In genomic region chrY:1245426-1245863, GRCm38 (mm10) we compare ENCODE assay signal across 8 mouse cellular contexts. TPM values are rescaled to one million over a fixed set of nuclear protein-coding genes. Genes with fewer than 3 reads are reported as not detected.
DNase-seq lines count a peak whose midpoint lies in the region; ATAC-seq and TF ChIP-seq lines count a peak whose summit lies in the region.

Gene Uty, minus strand, starts transcription at chrY:1245759.

- H3K27me3 ChIP-seq in lung, embryonic 14.5 days (ENCODE audit: insufficient read depth, low read length): no peaks in the 10 kb centered on the region
- no peaks in the 10 kb centered on the region for H3K27me3 ChIP-seq in forebrain, embryonic 16.5 days (replicated peaks; ENCODE audit: control insufficient read depth, insufficient read depth, low read length)
- H3K27me3 ChIP-seq in liver, embryonic 12.5 days (replicated peaks): no peaks in the 10 kb centered on the region
- H3K27me3 ChIP-seq in thymus, adult 2 months (ENCODE audit: control insufficient read depth, insufficient read depth, low read length): no peaks in the 10 kb centered on the region

- ATAC-seq in lung, embryonic 14.5 days (ENCODE audit: insufficient read depth): peak; percentile 96
- peak; percentile 100 for ATAC-seq in forebrain, embryonic 16.5 days
- peak; percentile 99 for ATAC-seq in liver, embryonic 12.5 days

- no peaks in the 10 kb centered on the region for H3K4me1 ChIP-seq in lung, embryonic 14.5 days (ENCODE audit: insufficient read depth)
- no peaks in the 10 kb centered on the region for H3K4me1 ChIP-seq in forebrain, embryonic 16.5 days (replicated peaks; ENCODE audit: control insufficient read depth, insufficient read depth, low read length)
- H3K4me1 ChIP-seq in liver, embryonic 12.5 days: no peaks in the 10 kb centered on the region
- no peaks in the 10 kb centered on the region for H3K4me1 ChIP-seq in thymus, adult 2 months (replicated peaks; ENCODE audit: control insufficient read depth, insufficient read depth, low read length)

- H3K9ac ChIP-seq in lung, embryonic 14.5 days: peak within 1 kb of the TSS; percentile 59
- H3K9ac ChIP-seq in forebrain, embryonic 16.5 days (replicated peaks; ENCODE audit: low read depth, low read length): peak within 1 kb of the TSS; percentile 48; the same call in 1 of the 2 replicates
- H3K9ac ChIP-seq in liver, embryonic 12.5 days: peak within 1 kb of the TSS; percentile 67

- H3K36me3 ChIP-seq in lung, embryonic 14.5 days (ENCODE audit: insufficient read depth): no peaks in the 10 kb centered on the region
- no peaks in the 10 kb centered on the region for H3K36me3 ChIP-seq in forebrain, embryonic 16.5 days (ENCODE audit: control insufficient read depth, insufficient read depth)
- H3K36me3 ChIP-seq in liver, embryonic 12.5 days: no peaks in the 10 kb centered on the region
- H3K36me3 ChIP-seq in thymus, adult 2 months (ENCODE audit: control insufficient read depth, insufficient read depth, low read length): no peaks in the 10 kb centered on the region

- TF ChIP-seq CTCF in lung, embryonic 14.5 days (IDR thresholded peaks at IDR 0.05; ENCODE audit: low read depth): no peak
- TF ChIP-seq CTCF in thymus, adult 2 months (IDR thresholded peaks at IDR 0.05; ENCODE audit: borderline replicate concordance, control insufficient read depth, extremely low read depth, insufficient read depth, low read length, poor library complexity): no peak

- WGBS in lung, embryonic 14.5 days: 0% methylated on average over 19 of the region's 21 CpGs
- under 1% methylated on average over 20 of the region's 21 CpGs for WGBS in forebrain, embryonic 16.5 days
- WGBS in liver, embryonic 12.5 days (ENCODE audit: insufficient replicate concordance): under 1% methylated on average over 21 of the region's 21 CpGs
- under 1% methylated on average over 21 of the region's 21 CpGs for WGBS in thymus, adult 2 months

- H3K4me3 ChIP-seq in lung, embryonic 14.5 days (ENCODE audit: low read depth, low read length): peak within 1 kb of the TSS; percentile 41
- peak within 1 kb of the TSS; percentile 46 for H3K4me3 ChIP-seq in forebrain, embryonic 16.5 days (replicated peaks; ENCODE audit: low read length)
- H3K4me3 ChIP-seq in liver, embryonic 12.5 days: peak within 1 kb of the TSS; percentile 60
- H3K4me3 ChIP-seq in thymus, adult 2 months (ENCODE audit: control insufficient read depth, insufficient read depth, low read length): peak within 1 kb of the TSS; percentile 89

- H3K4me2 ChIP-seq in lung, embryonic 14.5 days: peak within 1 kb of the TSS; percentile 47
- peak within 1 kb of the TSS; percentile 46 for H3K4me2 ChIP-seq in forebrain, embryonic 16.5 days (ENCODE audit: low read length)
- H3K4me2 ChIP-seq in liver, embryonic 12.5 days: peak within 1 kb of the TSS; percentile 49

- peak; percentile 83 for DNase-seq in lung, embryonic 14.5 days
- DNase-seq in lung, postnatal 25 days (ENCODE audit: low spot score): no peak
- DNase-seq in cerebellum, adult 9-11 months: peak; percentile 78
- peak; percentile 30 for DNase-seq in hindlimb bud, embryonic 11.5 days (ENCODE audit: extremely low spot score, low read depth, low spot score)
- peak; percentile 89 for DNase-seq in naive thymus-derived CD4-positive, alpha-beta T cell, adult 2 months (ENCODE audit: low read depth)
- peak; percentile 69 for DNase-seq in thymus, adult 2 months

- no peak for TF ChIP-seq POLR2A in thymus, adult 2 months (IDR thresholded peaks at IDR 0.05; ENCODE audit: control insufficient read depth, extremely low read depth, insufficient read depth, low read length, poor library complexity)

- no peaks in the 10 kb centered on the region for H3K9me3 ChIP-seq in lung, embryonic 14.5 days (ENCODE audit: low read depth, low read length)
- H3K9me3 ChIP-seq in forebrain, embryonic 16.5 days (ENCODE audit: control insufficient read depth, low read length): no peaks in the 10 kb centered on the region
- no peaks in the 10 kb centered on the region for H3K9me3 ChIP-seq in liver, embryonic 12.5 days (replicated peaks)

- H3K27ac ChIP-seq in lung, embryonic 14.5 days (ENCODE audit: low read depth): peak within 1 kb of the TSS; percentile 70
- peak within 1 kb of the TSS; percentile 47 for H3K27ac ChIP-seq in forebrain, embryonic 16.5 days (ENCODE audit: low read length)
- peak within 1 kb of the TSS; percentile 65 for H3K27ac ChIP-seq in liver, embryonic 12.5 days
- H3K27ac ChIP-seq in thymus, adult 2 months (ENCODE audit: control insufficient read depth, insufficient read depth, low read length): peak within 1 kb of the TSS; percentile 89

RNA-seq across cellular contexts. Expression of gene Uty, which starts in this region (rescaled TPM):
- polyA plus RNA-seq in lung, embryonic 14.5 days (2014; fragmentation: Nextera tagmentation; extraction: Ambion mirVana): 22.7 TPM in 1 of 2 replicates, not detected in the other
- 7.5 and 9.7 TPM in 2 replicates for polyA plus RNA-seq in forebrain, embryonic 16.5 days (2015; fragmentation: Nextera tagmentation; extraction: Ambion mirVana)
- polyA plus RNA-seq in liver, embryonic 12.5 days (2016; fragmentation: Nextera tagmentation; extraction: Ambion mirVana): 6.9 and 8.4 TPM in 2 replicates
- 3.3 TPM in 1 of 2 replicates, not detected in the other for polyA plus RNA-seq in thymus, adult 2 months (2012; rRNA removed)
